Mouse (Mus musculus) heart, adult 2 months (tissue): ENCODE measurements around the gene Cnga1.

Experiments used
- CTCF ChIP-seq: fragments of 200-600 bp; IDR thresholded peaks from 2 replicates; pipeline ENCODE4 v1.8.1; 2022; ENCODE audit warnings: antibody characterized with exemption, mild to moderate bottlenecking, moderate library complexity
- EP300 ChIP-seq: fragments of 200-500 bp; IDR thresholded peaks from 2 replicates; pipeline ENCODE4 v1.6.1; 2011; ENCODE audit warnings: low read depth, low read length, control low read depth; ENCODE audit not compliant: insufficient read depth
- POLR2A ChIP-seq: fragments of 200-500 bp; IDR thresholded peaks from 2 replicates; pipeline ENCODE4 v1.6.1; 2011; ENCODE audit warnings: mild to moderate bottlenecking, low read depth, low read length, control low read depth; ENCODE audit not compliant: insufficient read depth

- TF ChIP-seq CTCF (no peak), EP300 (no peak), POLR2A (no peak)
These were observed 83.0 kb downstream of the Cnga1 start for GRCm38 (mm10) chr5:72560976-72561628.
